Mouse (Mus musculus): ENCODE measurements around the gene Mx1.

The Mx1 gene

GRCm38 (mm10) chr16:97467993-97468791, 5.5 kb upstream of the Mx1 start:
- TF ChIP-seq CTCF (conservative IDR thresholded peaks at IDR 0.05; ENCODE audit: low read length), result no peak
- no peak for TF ChIP-seq NANOG (IDR thresholded peaks at IDR 0.05; ENCODE audit: borderline replicate concordance, low read length)
- TF ChIP-seq POU5F1 (IDR thresholded peaks at IDR 0.05; ENCODE audit: borderline replicate concordance, low read length), result no peak
- Histone ChIP-seq H3K4me3 (replicated peaks; ENCODE audit: low read length) (no peak overlapping the region), H3K36me3 (ENCODE audit: insufficient read depth, low read length) (no peaks in the 10 kb centered on the region), H3K27me3 (ENCODE audit: insufficient read depth, low read length) (no peaks in the 10 kb centered on the region), H3K4me1 (replicated peaks; ENCODE audit: low read depth, low read length) (no peaks in the 10 kb centered on the region), H3K9me3 (ENCODE audit: low read length) (no peaks in the 10 kb centered on the region)

- TF ChIP-seq POU5F1 (IDR thresholded peaks at IDR 0.05; ENCODE audit: borderline replicate concordance, low read length), result no peak
- TF ChIP-seq CTCF (conservative IDR thresholded peaks at IDR 0.05; ENCODE audit: low read length), result no peak
- no peak for TF ChIP-seq NANOG (IDR thresholded peaks at IDR 0.05; ENCODE audit: borderline replicate concordance, low read length)
- Histone ChIP-seq H3K9me3 (ENCODE audit: low read length) (no peaks in the 10 kb centered on the region), H3K27me3 (ENCODE audit: insufficient read depth, low read length) (0 out of 2 replicates have a peak, but pooled peaks cover 2% of the 10 kb centered on the region), H3K36me3 (ENCODE audit: insufficient read depth, low read length) (no peaks in the 10 kb centered on the region), H3K4me1 (replicated peaks; ENCODE audit: low read depth, low read length) (no peaks in the 10 kb centered on the region), H3K4me3 (replicated peaks; ENCODE audit: low read length) (no peak overlapping the region)
These were observed 4.8 kb upstream of the Mx1 start for GRCm38 (mm10) chr16:97467472-97467871.

GRCm38 (mm10) chr16:97466182-97466957, 3.7 kb upstream of the Mx1 start:
- Histone ChIP-seq H3K9me3 (ENCODE audit: low read length) (no peaks in the 10 kb centered on the region), H3K4me1 (replicated peaks; ENCODE audit: low read depth, low read length) (no peaks in the 10 kb centered on the region), H3K36me3 (ENCODE audit: insufficient read depth, low read length) (no peaks in the 10 kb centered on the region), H3K27me3 (ENCODE audit: insufficient read depth, low read length) (0 out of 2 replicates have a peak, but pooled peaks cover 2% of the 10 kb centered on the region), H3K4me3 (replicated peaks; ENCODE audit: low read length) (no peak overlapping the region)
- TF ChIP-seq CTCF (conservative IDR thresholded peaks at IDR 0.05; ENCODE audit: low read length) (peak; percentile 40), POU5F1 (IDR thresholded peaks at IDR 0.05; ENCODE audit: borderline replicate concordance, low read length) (no peak), NANOG (IDR thresholded peaks at IDR 0.05; ENCODE audit: borderline replicate concordance, low read length) (no peak)

- Histone ChIP-seq H3K4me3 (replicated peaks; ENCODE audit: low read length) (no peak overlapping the region), H3K27me3 (ENCODE audit: insufficient read depth, low read length) (0 out of 2 replicates have a peak, but pooled peaks cover 2% of the 10 kb centered on the region), H3K9me3 (ENCODE audit: low read length) (peaks cover 13% of the 10 kb centered on the region), H3K36me3 (ENCODE audit: insufficient read depth, low read length) (no peaks in the 10 kb centered on the region), H3K4me1 (replicated peaks; ENCODE audit: low read depth, low read length) (no peaks in the 10 kb centered on the region)
- no peak for TF ChIP-seq NANOG (IDR thresholded peaks at IDR 0.05; ENCODE audit: borderline replicate concordance, low read length)
- TF ChIP-seq POU5F1 (IDR thresholded peaks at IDR 0.05; ENCODE audit: borderline replicate concordance, low read length), result no peak
- TF ChIP-seq CTCF (conservative IDR thresholded peaks at IDR 0.05; ENCODE audit: low read length), result no peak
These were observed 1.4 kb downstream of the Mx1 start for GRCm38 (mm10) chr16:97461271-97461670.

GRCm38 (mm10) chr16:97459831-97460230, 2.9 kb downstream of the Mx1 start:
- no peak overlapping the region for H3K4me3 ChIP-seq (replicated peaks; ENCODE audit: low read length)
- H3K4me1 ChIP-seq (replicated peaks; ENCODE audit: low read depth, low read length), result no peaks in the 10 kb centered on the region
- peaks cover 13% of the 10 kb centered on the region for H3K9me3 ChIP-seq (ENCODE audit: low read length)
- H3K36me3 ChIP-seq (ENCODE audit: insufficient read depth, low read length), result no peaks in the 10 kb centered on the region
- 0 out of 2 replicates have a peak, but pooled peaks cover 2% of the 10 kb centered on the region for H3K27me3 ChIP-seq (ENCODE audit: insufficient read depth, low read length)
- no peak for TF ChIP-seq NANOG (IDR thresholded peaks at IDR 0.05; ENCODE audit: borderline replicate concordance, low read length)
- no peak for TF ChIP-seq CTCF (conservative IDR thresholded peaks at IDR 0.05; ENCODE audit: low read length)
- no peak for TF ChIP-seq POU5F1 (IDR thresholded peaks at IDR 0.05; ENCODE audit: borderline replicate concordance, low read length)

- Histone ChIP-seq H3K9me3 (ENCODE audit: low read length) (no peaks in the 10 kb centered on the region), H3K27me3 (ENCODE audit: insufficient read depth, low read length) (no peaks in the 10 kb centered on the region), H3K4me1 (replicated peaks; ENCODE audit: low read depth, low read length) (no peaks in the 10 kb centered on the region), H3K36me3 (ENCODE audit: insufficient read depth, low read length) (no peaks in the 10 kb centered on the region), H3K4me3 (replicated peaks; ENCODE audit: low read length) (no peak overlapping the region)
- TF ChIP-seq POU5F1 (IDR thresholded peaks at IDR 0.05; ENCODE audit: borderline replicate concordance, low read length), result no peak
- no peak for TF ChIP-seq CTCF (conservative IDR thresholded peaks at IDR 0.05; ENCODE audit: low read length)
- no peak for TF ChIP-seq NANOG (IDR thresholded peaks at IDR 0.05; ENCODE audit: borderline replicate concordance, low read length)
These were observed 15.3 kb downstream of the Mx1 start for GRCm38 (mm10) chr16:97447386-97447785.

- Histone ChIP-seq H3K4me1 (replicated peaks; ENCODE audit: low read depth, low read length) (no peaks in the 10 kb centered on the region), H3K36me3 (ENCODE audit: insufficient read depth, low read length) (no peaks in the 10 kb centered on the region), H3K4me3 (replicated peaks; ENCODE audit: low read length) (no peak overlapping the region), H3K27me3 (ENCODE audit: insufficient read depth, low read length) (no peaks in the 10 kb centered on the region), H3K9me3 (ENCODE audit: low read length) (no peaks in the 10 kb centered on the region)
- TF ChIP-seq CTCF (conservative IDR thresholded peaks at IDR 0.05; ENCODE audit: low read length) (peak; percentile 99), NANOG (IDR thresholded peaks at IDR 0.05; ENCODE audit: borderline replicate concordance, low read length) (no peak)
These were observed 18.9 kb downstream of the Mx1 start for GRCm38 (mm10) chr16:97443670-97444263.

- H3K4me3 ChIP-seq (replicated peaks; ENCODE audit: low read length), result no peak overlapping the region
- no peaks in the 10 kb centered on the region for H3K4me1 ChIP-seq (replicated peaks; ENCODE audit: low read depth, low read length)
- no peaks in the 10 kb centered on the region for H3K27me3 ChIP-seq (ENCODE audit: insufficient read depth, low read length)
- H3K36me3 ChIP-seq (ENCODE audit: insufficient read depth, low read length), result no peaks in the 10 kb centered on the region
- TF ChIP-seq NANOG (IDR thresholded peaks at IDR 0.05; ENCODE audit: borderline replicate concordance, low read length) (no peak), CTCF (conservative IDR thresholded peaks at IDR 0.05; ENCODE audit: low read length) (no peak), POU5F1 (IDR thresholded peaks at IDR 0.05; ENCODE audit: borderline replicate concordance, low read length) (no peak)
- H3K9me3 ChIP-seq (ENCODE audit: low read length), result no peaks in the 10 kb centered on the region
These were observed 20.7 kb downstream of the Mx1 start for GRCm38 (mm10) chr16:97441967-97442366.

Measured in E14TG2a.4 (cell line).